Mouse (Mus musculus): ENCODE measurements around the gene Zdhhc4. TPM values are rescaled to one million over a fixed set of nuclear protein-coding genes. Genes with fewer than 3 reads are reported as not detected.

Zdhhc4 gene
- polyA plus RNA-seq, 1 experiment from 2014 or later: 84.4 TPM

DNA sequence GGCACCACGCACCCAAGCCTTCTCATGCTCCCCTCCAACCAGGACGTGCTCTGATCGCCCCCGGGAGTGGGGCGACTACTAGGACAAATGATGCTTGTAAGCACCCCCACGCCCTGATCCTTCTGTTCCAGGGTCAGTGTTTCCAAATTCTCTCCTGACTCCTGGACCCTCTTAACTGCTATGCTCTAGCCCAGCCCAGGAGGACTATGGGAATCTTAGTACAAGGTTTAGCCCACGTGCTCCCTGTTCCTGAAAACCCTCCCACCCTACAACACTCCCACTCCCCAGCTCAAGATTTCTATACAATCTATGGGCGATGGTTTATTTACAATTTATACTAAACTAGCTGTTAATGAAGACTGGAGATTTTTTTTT lies 13.6 kb downstream of the Zdhhc4 start:
- peaks cover 70% of the 10 kb centered on the region for H3K36me3 ChIP-seq
- H3K27ac ChIP-seq: peak overlapping the region; percentile 82; the same call in 1 of the 2 replicates
- peak overlapping the region; percentile 82 for H3K4me2 ChIP-seq (replicated peaks)
- H3K4me3 ChIP-seq: peak overlapping the region; percentile 89
- WGBS: 14% methylated on average over 8 of the region's 8 CpGs
- H3K27me3 ChIP-seq: no peaks in the 10 kb centered on the region
- ATAC-seq (ENCODE audit: low FRiP score, low read depth): peak; percentile 41; the same call in 1 of the 2 replicates
- H3K9ac ChIP-seq: peak overlapping the region; percentile 95
- H3K4me1 ChIP-seq: peaks cover 15% of the 10 kb centered on the region
- no peaks in the 10 kb centered on the region for H3K9me3 ChIP-seq

DNA sequence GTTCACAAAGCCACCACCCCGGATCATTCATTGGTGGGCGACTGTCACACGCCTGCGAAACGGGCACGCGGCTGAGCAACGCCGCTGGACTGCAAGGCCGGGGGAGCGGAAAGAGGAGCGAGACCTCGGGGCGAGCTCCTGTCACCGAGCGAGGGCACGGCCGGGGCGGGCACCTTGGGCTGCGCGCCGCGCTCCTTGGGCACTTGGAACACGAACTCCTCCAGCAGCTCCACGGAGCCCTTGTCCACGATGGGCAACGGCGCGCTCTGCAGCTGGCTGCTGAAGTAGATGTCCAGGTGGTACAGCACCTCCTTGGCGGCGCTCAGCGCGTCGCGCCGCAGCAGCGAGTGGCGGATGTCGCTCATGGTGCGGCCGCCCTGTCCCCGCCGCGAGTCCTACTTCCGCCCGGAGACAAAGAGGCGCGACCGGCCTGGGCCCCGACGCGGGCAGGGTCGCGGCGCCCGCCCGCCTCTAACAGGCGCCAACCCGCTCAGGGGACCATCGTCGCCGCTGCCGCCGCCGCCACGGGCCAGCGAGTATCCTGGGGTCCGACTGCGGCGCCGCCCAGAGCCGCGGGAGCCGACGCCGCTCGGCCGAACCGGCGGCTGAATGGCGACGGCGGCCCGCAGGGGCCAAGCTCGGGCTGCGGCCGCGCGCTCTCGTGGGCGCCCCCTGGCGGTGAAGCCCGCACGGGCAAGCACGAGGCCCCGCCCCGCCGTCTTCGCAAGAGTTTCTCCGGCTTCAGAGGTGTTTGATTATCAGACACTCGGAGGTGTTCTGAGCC lies 14.1 kb downstream of the Zdhhc4 start, which contains the start of gene E130309D02Rik:
TSS of gene E130309D02Rik (minus strand) at position 631 of the 784 bp plus-strand sequence.
- H3K27ac ChIP-seq: peak within 1 kb of the TSS; percentile 82
- H3K27me3 ChIP-seq: no peaks in the 10 kb centered on the region
- H3K4me1 ChIP-seq: peaks cover 15% of the 10 kb centered on the region
- WGBS: under 1% methylated on average over 100 of the region's 101 CpGs
- H3K4me3 ChIP-seq: peak within 1 kb of the TSS; percentile 89
- H3K9ac ChIP-seq: peak within 1 kb of the TSS; percentile 95
- H3K9me3 ChIP-seq: no peaks in the 10 kb centered on the region
- H3K36me3 ChIP-seq: peaks cover 70% of the 10 kb centered on the region
- peak; percentile 86 for ATAC-seq (ENCODE audit: low FRiP score, low read depth)
- H3K4me2 ChIP-seq (replicated peaks): peak within 1 kb of the TSS; percentile 82

DNA sequence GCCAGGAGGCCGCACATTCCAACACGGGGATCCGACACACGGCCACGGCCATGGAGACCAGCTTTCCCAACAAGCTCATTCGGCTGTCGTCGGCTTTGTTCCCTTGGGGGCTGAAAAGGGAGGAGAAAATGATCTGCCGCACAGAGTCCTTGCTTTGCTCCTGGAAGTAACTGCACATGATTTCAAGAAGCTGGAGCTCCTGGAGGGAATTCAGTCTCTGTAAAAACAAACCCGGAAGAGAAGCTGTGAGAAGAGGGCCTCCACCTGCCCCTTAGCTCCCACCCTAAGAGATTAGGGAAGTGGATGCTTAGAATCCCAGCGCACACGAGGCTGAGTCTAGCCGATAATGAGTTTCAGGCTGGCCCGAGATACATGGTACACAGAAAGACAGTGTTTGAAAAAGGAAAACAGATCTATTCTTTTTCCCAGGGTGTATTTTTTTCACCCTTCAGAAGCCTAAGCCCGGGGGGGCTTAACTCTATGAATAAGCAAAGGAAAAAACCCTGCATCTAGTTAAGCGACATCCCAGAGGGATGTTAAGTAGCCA lies 14.8 kb downstream of the Zdhhc4 start:
- no peak for ATAC-seq (ENCODE audit: low FRiP score, low read depth)
- Histone ChIP-seq H3K4me2 (replicated peaks) (peak overlapping the region; percentile 82), H3K27ac (peak overlapping the region; percentile 82; the same call in 1 of the 2 replicates), H3K27me3 (no peaks in the 10 kb centered on the region), H3K36me3 (peaks cover 70% of the 10 kb centered on the region), H3K4me1 (peaks cover 15% of the 10 kb centered on the region), H3K4me3 (peak overlapping the region; percentile 89), H3K9ac (peak overlapping the region; percentile 95), H3K9me3 (no peaks in the 10 kb centered on the region)
- WGBS: 4% methylated on average over 16 of the region's 16 CpGs

DNA sequence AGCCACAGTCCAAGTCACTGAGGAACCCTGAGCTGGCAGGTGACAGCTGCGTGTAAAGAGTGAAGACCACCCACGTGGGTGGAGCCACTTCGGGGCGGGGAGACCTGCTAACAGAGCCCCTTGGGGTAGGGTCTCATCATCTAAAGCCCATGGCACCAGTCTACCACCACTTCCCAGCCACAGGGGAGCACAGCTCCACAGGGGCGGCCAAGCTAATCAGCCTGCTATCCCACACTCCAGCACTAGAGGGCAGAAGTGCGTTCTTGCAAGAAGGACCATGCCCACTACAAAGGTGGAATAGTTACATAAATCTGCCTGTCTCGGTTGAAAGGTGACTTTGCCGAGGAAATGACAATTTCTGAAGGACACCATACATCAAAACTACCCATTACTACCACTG lies 17.2 kb downstream of the Zdhhc4 start:
- Histone ChIP-seq H3K4me1 (peaks cover 15% of the 10 kb centered on the region), H3K9me3 (no peaks in the 10 kb centered on the region), H3K9ac (no peak overlapping the region), H3K4me2 (replicated peaks) (no peak overlapping the region), H3K27me3 (no peaks in the 10 kb centered on the region), H3K27ac (no peak overlapping the region), H3K36me3 (peaks cover 71% of the 10 kb centered on the region), H3K4me3 (no peak overlapping the region)
- 62% methylated on average over 8 of the region's 8 CpGs for WGBS
- ATAC-seq (ENCODE audit: low FRiP score, low read depth): no peak

DNA sequence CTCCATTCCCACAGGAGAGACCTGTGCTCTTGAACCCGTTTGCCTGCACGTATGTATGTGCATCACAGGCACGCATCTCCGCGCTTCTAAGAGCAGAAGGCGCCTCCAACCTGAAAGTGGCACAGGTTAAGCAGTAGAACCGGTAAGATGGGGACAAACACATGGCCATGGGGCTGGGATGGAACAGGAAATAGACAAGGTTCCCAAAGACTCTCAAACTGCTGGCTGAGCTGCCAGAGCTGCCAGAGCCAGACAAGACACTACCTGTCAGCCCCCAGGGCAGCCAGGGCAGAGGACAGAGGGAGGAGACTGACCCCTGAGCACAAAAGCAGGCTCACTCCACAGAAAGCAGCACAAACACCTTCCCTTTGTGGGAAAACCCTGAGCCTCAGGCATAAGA lies 19.1 kb downstream of the Zdhhc4 start:
- Histone ChIP-seq H3K9me3 (no peaks in the 10 kb centered on the region), H3K36me3 (peaks cover 81% of the 10 kb centered on the region), H3K4me2 (replicated peaks) (no peak overlapping the region), H3K27me3 (no peaks in the 10 kb centered on the region), H3K27ac (no peak overlapping the region), H3K9ac (no peak overlapping the region), H3K4me3 (no peak overlapping the region), H3K4me1 (peaks cover 15% of the 10 kb centered on the region)
- 89% methylated on average over 7 of the region's 7 CpGs for WGBS
- ATAC-seq (ENCODE audit: low FRiP score, low read depth): no peak

DNA sequence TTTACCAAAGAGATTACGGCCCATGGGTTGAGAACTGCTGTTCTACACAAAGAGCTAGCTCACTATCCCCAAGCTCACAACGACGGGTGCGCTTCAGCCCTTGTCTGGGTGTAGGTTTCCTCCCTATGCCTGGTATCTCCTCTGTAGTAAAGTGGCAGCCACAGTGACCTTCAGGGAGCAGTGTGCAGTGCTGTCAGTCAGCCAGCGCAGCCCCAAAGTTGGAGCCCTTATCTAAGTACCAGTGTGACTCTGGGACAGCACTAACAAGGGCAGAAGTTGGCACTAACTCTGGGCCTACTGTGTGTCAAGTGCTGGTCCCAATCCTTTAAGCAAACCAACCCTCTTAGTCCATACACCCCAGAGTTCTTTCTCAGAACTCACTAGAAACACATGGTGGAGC lies 20.2 kb downstream of the Zdhhc4 start:
- no peak overlapping the region for H3K9ac ChIP-seq
- no peaks in the 10 kb centered on the region for H3K27me3 ChIP-seq
- H3K4me1 ChIP-seq: peaks cover 9% of the 10 kb centered on the region
- no peak overlapping the region for H3K27ac ChIP-seq
- no peaks in the 10 kb centered on the region for H3K9me3 ChIP-seq
- peaks cover 89% of the 10 kb centered on the region for H3K36me3 ChIP-seq
- WGBS: 94% methylated on average over 5 of the region's 5 CpGs
- no peak overlapping the region for H3K4me2 ChIP-seq (replicated peaks)
- no peak for ATAC-seq (ENCODE audit: low FRiP score, low read depth)
- H3K4me3 ChIP-seq: no peak overlapping the region

DNA sequence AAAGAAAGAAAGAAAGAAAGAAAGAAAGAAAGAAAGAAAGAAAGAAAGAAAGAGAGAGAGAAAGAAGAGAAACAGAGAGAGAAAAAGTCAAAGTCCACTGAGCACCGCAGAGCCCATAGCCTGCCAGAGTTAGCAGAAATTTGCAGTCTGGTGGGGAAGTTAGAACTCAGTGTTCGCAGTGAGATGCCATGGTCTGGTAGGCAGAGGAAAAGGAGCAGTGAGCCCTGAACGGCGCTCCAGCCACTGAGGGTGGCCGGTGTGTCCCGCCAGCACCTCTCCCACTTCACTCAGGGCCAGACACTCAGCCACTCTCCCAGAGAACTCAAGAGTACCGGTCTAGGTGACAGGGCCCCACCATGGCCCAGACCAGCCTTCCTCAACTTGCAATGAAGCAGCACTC lies 24.8 kb downstream of the Zdhhc4 start:
- Histone ChIP-seq H3K27ac (no peak overlapping the region), H3K4me2 (replicated peaks) (no peak overlapping the region), H3K27me3 (no peaks in the 10 kb centered on the region), H3K9ac (no peak overlapping the region), H3K9me3 (no peaks in the 10 kb centered on the region), H3K4me1 (no peaks in the 10 kb centered on the region), H3K36me3 (peaks cover 98% of the 10 kb centered on the region), H3K4me3 (no peak overlapping the region)
- ATAC-seq (ENCODE audit: low FRiP score, low read depth): no peak
- 95% methylated on average over 7 of the region's 7 CpGs for WGBS

DNA sequence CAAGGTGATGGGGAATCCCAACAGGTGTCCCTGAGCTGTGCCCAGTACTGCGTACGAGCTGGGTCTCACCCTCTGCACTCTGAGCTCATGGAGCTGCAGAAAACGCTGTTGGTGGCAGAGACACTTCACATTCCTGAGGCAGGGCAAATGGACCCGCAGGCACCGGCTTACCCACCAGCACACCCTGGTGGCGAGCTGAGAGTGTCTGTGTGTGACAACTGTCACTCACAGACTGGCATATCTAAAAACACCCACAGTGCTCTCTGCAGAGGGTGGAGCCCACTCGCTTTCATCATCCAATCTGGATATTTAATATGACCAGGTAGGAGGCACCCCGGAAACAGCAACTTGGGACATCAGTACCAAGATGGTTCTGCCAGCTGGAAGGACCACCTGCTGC lies 27.8 kb downstream of the Zdhhc4 start:
- Histone ChIP-seq H3K27ac (no peak overlapping the region), H3K9me3 (no peaks in the 10 kb centered on the region), H3K4me3 (no peak overlapping the region), H3K27me3 (no peaks in the 10 kb centered on the region), H3K9ac (no peak overlapping the region), H3K36me3 (peaks cover 79% of the 10 kb centered on the region), H3K4me2 (replicated peaks) (no peak overlapping the region), H3K4me1 (no peaks in the 10 kb centered on the region)
- WGBS: 81% methylated on average over 8 of the region's 8 CpGs
- no peak for ATAC-seq (ENCODE audit: low FRiP score, low read depth)

DNA sequence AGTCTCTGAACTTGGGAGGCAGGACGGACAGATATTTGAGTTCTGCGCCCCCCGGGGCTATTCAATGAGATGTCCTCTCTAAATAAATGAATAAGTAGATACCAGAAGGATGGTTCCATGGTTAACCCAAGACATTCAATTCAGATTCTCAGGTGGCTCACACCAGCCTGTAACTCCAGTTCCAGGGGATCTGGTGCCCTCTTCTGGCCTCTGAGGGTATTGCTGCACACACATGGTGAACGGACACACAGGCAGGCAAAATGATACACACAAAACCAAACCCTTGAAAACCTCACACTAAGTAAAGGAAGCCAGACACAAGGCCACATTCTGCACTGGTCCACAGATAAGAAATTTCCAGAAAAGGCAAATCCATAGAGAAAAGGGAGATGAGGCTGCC lies 29.4 kb downstream of the Zdhhc4 start:
- Histone ChIP-seq H3K9ac (no peak overlapping the region), H3K27me3 (peaks cover 4% of the 10 kb centered on the region), H3K4me1 (no peaks in the 10 kb centered on the region), H3K4me2 (replicated peaks) (no peak overlapping the region), H3K36me3 (peaks cover 63% of the 10 kb centered on the region), H3K4me3 (no peak overlapping the region), H3K27ac (no peak overlapping the region), H3K9me3 (peaks cover 5% of the 10 kb centered on the region; the same call in 1 of the 2 replicates)
- ATAC-seq (ENCODE audit: low FRiP score, low read depth): no peak
- 91% methylated on average over 4 of the region's 4 CpGs for WGBS

DNA sequence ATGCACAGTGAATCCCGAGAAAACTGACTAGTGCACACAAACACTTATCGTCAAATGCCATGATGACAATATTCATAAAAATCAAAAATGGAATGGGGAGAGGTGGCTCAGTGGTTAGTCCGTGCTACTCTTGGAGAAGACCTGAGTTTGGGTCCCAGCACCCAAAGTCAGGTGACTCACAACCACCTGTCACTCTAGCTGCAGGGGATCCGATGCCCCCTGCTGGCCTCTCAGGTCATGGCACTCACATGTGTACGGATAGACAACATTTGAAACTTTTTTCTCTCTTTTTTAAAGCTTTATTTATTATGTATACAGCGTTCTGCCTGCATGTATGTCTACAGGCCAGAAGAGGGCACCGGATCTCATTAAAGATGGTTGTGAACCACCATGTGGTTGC lies 30.7 kb downstream of the Zdhhc4 start:
- H3K36me3 ChIP-seq: peaks cover 52% of the 10 kb centered on the region
- 92% methylated on average over 7 of the region's 7 CpGs for WGBS

DNA sequence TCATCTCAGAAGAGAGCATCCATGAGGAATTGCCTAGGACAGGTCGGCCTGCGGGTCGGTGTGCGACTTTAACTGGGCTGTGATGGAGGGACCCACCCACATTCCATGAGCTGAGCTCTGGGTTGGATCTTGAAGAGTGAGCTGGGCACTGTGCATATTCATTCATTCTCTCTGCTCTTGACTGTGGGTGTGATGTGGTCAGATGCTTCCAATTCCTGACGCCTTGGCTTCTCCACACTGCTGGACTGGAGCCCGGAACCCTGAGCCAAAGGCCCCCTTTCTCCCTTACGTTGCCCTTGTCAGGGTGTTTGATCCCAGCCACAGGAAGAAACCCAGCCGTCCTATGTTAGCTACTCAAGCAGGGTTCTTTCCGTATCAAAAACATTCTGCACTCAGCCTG lies 31.1 kb downstream of the Zdhhc4 start:
- H3K4me1 ChIP-seq: peaks cover 11% of the 10 kb centered on the region
- 91% methylated on average over 9 of the region's 9 CpGs for WGBS
- no peak overlapping the region for H3K4me2 ChIP-seq (replicated peaks)
- ATAC-seq (ENCODE audit: low FRiP score, low read depth): no peak
- no peak overlapping the region for H3K4me3 ChIP-seq
- no peak overlapping the region for H3K9ac ChIP-seq
- peaks cover 48% of the 10 kb centered on the region for H3K36me3 ChIP-seq
- peaks cover 21% of the 10 kb centered on the region for H3K27me3 ChIP-seq
- H3K9me3 ChIP-seq: peaks cover 6% of the 10 kb centered on the region; the same call in 1 of the 2 replicates
- no peak overlapping the region for H3K27ac ChIP-seq

More for the DNA sequence above, 30.7 kb downstream of the Zdhhc4 start:
- no peak overlapping the region for H3K9ac ChIP-seq
- H3K4me3 ChIP-seq: no peak overlapping the region
- peaks cover 7% of the 10 kb centered on the region for H3K4me1 ChIP-seq
- ATAC-seq (ENCODE audit: low FRiP score, low read depth): no peak
- peaks cover 17% of the 10 kb centered on the region for H3K27me3 ChIP-seq
- H3K27ac ChIP-seq: no peak overlapping the region
- H3K9me3 ChIP-seq: peaks cover 6% of the 10 kb centered on the region; the same call in 1 of the 2 replicates
- no peak overlapping the region for H3K4me2 ChIP-seq (replicated peaks)

DNA sequence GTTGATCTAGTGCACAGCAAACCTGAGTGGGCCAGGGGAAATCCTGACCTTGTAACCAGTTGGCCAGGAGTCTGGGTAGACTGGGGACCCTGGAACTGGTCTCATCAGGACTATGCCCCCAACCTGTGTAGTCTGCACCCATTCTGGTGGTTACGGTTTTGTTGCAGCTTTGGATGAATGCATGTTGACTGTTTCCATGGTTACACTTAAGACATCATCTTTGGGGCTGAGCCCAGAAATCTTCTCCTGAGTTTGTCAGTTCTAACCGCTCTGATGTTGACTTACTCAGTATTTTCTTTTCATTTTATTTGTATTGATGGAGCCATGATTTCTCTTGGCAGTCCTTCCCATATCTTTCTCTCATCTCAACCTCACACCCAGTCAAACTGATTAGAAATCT lies 33.7 kb downstream of the Zdhhc4 start:
- ATAC-seq (ENCODE audit: low FRiP score, low read depth): no peak
- Histone ChIP-seq H3K4me2 (replicated peaks) (no peak overlapping the region), H3K9ac (no peak overlapping the region), H3K27ac (no peak overlapping the region), H3K36me3 (peaks cover 21% of the 10 kb centered on the region), H3K9me3 (peaks cover 6% of the 10 kb centered on the region; the same call in 1 of the 2 replicates), H3K27me3 (peaks cover 48% of the 10 kb centered on the region), H3K4me3 (no peak overlapping the region), H3K4me1 (peaks cover 18% of the 10 kb centered on the region)
- WGBS: 87% methylated on average over 2 of the region's 2 CpGs

Measured in limb, embryonic 13.5 days (tissue).